Mouse (Mus musculus) urinary bladder, postnatal 14 days (tissue): ENCODE results near the gene Zfp174.
"Not testable (repeated sequence)": the region's sequence is repeated elsewhere in the genome, so short reads cannot be mapped to it uniquely, and the experiment has no call there.

Source experiments
- DNase-seq: peaks from one replicate; pipeline ENCODE4 v3.0.0; 2021; ENCODE audit warnings: low spot score

Zfp174 gene

DNA sequence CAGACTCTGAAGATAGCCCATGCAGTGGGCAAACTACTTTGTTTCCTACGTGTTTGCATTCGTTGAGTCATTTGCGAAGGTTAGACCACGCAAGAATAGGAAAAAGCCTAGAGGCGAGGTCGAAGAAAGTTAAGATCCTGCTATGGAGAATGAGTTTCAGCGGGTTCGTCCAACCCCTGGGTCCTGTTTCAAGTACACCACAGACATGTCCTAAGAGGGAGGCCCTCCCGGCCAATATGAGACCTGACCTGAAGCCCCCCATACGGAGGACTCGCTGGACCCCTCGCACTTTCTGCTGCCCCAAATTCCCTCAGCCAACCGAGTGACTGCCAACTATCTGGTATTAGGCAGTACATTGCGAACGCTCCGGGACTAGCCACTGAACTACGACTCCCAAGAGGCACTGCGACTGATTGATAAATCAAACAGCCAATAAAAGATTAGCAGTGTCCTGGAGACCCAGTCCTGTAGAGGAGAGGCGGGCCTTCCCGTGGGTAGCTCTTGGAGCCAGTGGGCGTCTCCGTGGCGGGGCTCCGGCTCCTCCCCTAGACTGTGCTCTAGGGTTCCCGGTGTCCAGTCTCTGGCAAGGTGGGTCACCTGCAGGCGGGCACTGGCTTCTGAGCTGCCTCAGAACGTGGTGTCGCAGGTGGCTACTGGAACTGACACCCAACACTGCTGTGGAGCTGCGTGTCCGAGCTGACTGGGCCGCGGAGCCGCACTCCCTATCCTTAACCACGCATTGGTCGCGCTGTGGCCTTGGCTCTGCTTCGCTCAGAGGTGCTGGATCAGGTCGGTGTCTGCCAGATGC lies at the start of gene Zfp174:
Zfp174 (plus strand) TSS at position 558 of the 808 bp plus-strand sequence.
- DNase-seq, result peak; percentile 94

DNA sequence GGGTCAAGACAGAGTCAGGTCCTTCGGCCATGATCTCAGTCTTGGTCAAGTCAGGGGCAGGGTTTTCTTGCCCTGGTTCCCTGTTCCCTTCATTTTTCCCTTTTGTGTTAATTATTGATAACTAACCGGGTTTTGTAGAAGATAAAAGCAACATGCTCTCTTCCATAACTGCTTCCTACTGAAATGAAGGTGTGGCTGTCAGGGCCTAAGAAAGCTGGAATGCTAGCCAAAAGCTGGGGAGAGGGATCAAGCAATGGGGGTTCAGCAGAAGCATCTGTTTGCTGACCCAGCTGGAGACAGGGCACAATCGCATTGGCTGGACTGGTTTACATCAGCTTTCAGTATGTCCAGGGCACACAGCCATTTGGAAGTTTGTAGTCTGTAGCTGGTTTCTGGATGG lies 38.9 kb upstream of the Zfp174 start:
- no peak for DNase-seq

DNA sequence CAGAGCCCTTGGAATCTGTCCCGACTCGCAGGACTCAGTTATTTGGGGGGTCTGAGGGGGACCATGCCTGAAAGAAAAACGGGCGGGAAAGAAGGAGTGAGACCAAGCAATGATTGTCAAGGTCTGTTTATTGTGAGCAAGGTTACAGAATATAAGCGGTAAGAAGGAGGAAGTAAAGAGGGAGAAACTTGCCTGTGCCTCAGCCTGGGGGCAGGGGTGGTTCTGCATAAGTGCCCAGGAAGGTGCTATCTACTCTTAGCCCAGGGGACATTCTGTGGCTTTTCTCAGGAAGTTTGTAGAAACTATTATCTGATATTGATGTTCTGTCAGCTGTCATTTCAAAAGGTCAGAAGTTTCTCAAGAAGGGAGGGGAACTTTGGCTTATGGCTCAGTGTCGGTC lies 32.4 kb upstream of the Zfp174 start:
- DNase-seq, result not testable (repeated sequence)

DNA sequence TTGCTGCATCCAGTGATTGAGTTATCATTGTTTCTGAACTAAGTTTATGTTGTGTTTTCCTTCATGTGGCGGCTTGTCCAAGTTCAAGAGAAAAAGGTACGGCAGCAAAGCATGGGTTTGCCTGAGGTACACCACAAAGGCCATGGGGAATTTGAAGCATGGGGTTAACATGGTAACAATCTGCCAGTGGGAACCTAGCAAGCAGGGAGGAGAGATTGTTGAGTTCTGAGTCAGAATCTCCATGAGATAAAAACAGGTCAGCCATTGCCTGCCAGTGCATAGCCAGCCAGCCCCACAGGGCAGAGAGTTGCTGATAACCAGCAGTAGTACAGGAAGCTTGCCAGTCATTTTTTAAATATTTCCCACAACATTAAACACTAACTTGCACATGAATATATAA lies 26.9 kb upstream of the Zfp174 start:
- DNase-seq, result peak; percentile 34

DNA sequence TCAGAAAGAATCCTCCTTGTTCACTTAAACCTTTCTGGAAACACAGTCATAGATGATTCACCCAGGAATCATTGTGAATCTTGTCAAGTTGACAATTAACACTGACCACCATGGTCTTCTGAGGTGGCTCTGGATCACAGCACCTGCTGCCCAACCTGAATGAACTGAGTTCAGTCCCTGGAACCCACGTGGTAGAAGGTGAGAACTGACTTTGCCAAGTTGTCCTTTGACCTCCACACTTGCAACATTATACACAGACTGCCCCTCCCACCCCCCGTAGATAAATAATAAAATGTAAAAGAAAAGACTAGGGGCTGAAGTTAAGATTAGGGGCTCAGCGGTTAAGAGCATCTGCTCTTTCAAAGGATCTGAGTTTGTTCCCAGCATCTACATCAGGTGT lies 19.0 kb upstream of the Zfp174 start:
- no peak for DNase-seq

DNA sequence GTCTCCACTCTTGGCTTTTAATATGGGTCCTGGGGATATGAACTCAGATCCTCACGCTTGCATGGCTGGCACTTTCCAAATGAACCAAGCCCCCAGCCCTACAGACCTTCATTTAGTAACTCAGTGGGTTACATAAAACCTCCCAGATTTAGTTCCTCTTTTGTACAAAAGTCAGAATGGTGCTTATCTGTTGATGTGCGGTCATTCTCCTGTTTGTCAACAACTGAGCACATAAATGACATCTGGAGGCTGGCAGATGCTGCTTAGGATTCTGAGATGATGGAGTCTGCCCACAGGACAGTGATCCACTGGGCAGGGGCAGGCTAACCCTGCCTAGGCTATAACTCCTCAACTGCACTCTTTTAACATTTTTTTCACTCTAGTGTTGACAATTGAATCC lies 17.3 kb upstream of the Zfp174 start:
- no peak for DNase-seq

DNA sequence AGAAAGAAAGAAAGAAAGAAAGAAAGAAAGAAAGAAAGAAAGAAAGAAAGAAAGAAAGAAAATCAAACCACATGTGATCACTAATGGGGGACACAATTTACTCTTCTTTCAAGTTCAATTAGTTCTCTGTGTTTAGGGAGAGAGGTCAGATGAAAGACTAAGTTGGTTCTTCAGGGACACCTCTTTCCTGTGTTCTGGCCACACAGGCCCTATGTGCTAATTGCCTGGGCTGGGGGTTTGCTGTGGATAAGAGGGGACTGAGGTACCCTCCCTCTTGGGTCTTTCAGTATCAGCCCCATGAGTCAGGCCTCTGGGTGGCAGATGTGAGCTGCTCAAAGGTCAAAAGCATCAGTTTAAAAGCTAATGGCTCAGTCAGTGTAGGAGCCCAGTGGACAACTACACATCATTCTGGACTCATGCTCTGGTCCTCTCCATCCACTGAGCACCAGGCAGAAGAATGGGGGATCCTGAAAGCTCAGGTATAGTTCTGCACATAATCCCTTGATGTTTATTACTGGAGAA lies 16.4 kb upstream of the Zfp174 start, which contains the start of gene Olfr15:
Olfr15 (plus strand) TSS at position 291 of the 522 bp plus-strand sequence.
- DNase-seq, result no peak

DNA sequence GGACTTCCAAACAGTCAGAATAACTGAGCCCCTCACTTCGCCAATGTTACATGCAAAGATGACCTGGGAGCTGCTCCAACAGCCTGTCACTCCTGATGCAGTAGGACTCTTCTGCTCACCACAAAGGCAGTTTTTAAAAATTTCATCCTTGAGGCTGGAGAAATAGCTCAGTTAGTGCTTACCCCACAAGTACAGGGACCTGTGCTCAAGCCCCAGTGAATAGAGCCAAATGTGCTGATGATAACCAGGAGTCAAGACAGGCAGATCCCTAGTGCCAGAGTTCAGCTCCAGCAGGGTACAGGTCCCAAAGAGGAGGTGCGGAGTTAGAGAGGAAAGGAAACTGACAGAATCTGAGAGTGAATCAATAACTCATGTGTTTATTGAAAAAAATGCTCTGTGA lies 11.6 kb upstream of the Zfp174 start:
- DNase-seq, result no peak

DNA sequence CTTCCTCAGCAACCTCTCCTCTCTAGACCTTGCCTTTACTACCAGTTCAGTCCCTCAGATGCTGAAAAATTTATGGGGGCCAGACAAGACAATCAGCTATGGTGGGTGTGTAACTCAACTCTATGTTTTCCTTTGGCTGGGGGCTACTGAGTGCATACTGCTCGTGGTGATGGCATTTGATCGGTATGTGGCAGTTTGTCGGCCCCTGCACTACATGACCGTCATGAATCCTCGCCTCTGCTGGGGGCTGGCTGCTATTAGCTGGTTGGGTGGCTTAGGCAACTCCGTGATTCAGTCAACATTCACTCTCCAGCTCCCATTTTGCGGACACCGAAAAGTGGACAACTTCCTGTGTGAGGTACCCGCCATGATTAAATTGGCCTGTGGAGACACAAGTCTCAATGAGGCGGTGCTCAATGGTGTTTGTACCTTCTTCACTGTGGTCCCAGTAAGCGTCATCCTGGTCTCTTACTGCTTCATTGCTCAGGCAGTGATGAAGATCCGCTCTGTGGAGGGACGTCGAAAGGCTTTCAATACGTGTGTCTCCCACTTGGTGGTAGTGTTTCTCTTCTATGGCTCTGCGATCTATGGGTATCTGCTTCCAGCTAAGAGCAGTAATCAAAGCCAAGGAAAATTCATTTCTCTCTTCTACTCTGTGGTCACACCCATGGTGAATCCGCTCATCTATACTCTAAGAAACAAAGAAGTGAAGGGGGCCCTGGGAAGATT lies 7.7 kb upstream of the Zfp174 start:
- no peak for DNase-seq

DNA sequence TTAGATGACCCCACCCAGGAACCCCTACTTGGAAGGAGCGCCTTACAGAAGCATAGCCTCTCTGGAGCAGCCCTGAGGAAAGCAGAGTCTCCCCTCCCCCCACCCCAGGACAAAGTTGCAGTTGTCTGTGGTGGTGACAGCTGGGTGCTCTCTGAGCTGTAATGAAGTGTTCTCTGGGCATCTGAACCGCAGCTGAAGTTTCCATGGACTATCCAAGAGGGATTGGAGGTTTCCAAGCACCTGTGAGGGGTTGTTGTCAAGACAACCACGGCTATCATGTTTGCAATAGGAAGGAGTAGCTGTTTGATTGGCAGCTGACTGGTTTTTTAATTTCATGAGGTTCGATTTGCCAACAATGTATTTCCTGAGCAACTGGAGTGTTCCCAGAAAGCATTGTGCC lies 4.1 kb upstream of the Zfp174 start:
- DNase-seq, result no peak

DNA sequence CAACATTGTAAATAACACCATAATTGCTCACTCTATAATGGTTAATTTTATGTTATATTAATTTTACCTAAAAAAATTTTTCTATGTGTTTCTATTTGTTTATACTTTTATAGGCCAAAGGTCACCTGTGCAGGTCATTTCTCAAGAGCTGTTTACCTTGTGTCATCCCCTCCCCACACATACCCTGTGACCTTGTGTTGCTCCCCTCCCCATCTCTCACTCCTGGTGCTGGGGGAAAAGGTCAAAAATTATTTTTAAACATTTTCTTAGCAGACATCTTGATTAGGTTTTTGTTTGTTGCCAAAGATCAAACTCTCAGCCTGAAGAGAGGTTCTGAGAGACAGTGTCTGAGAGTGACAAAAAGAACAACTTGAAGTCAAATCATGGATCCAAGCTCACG lies 3.3 kb upstream of the Zfp174 start:
- DNase-seq, result no peak

DNA sequence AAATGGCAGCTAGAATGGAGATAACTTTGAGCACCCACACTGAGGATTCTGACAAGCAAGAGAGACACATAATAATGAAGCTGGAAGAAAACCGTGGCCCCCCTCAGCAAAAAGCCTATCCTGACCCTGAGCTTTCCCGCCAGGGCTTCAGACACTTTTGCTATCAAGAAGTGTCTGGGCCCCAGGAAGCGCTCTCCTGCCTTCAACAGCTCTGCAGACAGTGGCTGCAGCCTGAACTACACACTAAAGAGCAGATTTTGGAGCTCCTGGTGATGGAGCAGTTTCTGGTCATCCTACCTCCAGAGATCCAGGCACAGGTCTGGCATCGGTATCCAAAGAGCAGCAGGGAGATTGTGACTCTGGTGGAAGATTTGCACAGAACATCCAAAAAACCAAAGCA lies 803 bp downstream of the Zfp174 start:
- DNase-seq, result no peak

DNA sequence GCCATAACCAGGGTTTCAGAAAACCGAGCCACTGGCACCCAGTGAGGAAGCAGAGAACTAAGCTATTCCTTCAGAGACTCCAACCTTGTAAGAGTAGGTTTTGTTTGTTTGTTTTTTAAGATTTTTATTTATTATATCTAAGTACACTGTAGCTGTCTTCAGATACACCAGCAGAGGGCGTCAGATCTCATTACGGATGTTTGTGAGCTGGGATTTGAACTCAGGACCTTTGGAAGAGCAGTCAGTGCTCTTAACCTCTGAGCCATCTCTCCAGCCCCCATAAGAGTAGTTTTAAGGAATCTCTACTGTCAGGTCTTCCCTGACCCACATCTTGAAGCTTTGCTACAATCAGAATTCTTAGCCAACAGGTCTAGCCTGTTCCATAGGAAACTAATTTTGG lies 1.3 kb downstream of the Zfp174 start:
- DNase-seq, result no peak

DNA sequence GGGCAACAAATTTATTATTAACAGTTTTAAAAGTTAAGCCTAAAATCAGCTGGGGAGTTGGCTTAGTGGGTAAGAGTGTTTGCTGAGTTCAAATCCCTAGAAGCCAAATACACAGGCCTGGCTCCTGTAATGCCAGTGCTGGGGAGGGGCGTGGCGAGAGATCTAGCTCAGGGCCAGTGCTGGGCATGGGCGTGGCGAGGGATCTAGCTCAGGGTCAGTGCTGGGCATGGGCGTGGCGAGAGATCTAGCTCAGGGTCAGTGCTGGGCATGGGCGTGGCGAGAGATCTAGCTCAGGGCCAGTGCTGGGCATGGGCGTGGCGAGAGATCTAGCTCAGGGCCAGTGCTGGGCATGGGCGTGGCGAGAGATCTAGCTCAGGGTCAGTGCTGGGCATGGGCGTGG lies 4.2 kb downstream of the Zfp174 start:
- DNase-seq, result not testable (repeated sequence)

DNA sequence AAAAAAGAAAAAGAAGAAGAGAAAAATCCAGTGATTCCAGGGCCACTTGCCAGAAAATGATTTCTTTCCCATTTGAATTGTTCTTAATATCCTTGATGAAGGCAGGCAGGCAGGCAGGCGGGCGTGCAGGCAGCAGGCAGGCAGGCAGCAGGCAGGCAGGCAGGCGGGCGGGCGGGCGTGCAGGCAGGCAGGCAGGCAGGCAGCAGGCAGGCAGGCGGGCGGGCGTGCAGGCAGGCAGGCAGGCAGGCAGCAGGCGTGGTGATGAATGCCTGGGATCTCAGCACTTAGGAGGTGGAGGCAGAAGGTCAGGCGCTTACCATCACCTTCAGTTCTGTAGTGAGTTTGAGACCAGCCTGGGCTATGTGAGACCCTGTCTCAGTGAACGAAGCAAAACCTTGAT lies 5.5 kb downstream of the Zfp174 start:
- no peak for DNase-seq

DNA sequence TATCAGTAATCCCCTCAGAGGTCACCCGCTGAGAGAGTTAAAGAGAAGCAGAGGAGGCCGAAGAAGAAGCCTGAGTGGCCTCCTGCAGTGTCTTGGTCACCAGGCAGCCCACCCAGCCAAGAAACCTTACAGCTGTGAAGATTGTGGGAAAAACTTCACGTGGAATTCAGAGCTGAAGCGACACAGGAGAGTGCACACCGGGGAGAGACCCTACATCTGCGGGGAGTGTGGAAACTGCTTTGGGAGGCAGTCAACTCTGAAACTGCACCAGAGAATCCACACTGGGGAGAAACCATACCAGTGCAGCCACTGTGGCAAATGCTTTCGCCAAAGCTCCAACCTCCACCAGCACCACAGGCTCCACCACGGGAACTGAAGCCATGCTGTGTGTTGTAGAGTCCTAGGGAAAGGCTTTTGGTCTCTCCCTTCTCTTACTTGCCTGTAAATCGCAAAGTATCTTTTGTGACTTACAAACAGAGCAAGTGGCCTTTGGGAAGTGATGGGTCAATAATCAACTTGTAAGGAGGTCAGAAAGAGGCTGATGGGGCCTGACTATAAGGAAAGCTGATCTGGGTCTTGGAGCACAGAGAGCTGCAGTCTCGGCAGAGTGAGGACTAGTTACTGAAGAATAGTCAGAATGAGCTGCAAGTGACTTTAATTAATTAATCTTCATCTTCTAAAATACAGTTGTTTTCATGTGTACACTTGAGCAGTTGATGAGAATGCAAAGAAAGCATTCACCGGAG lies 7.5 kb downstream of the Zfp174 start:
- no peak for DNase-seq

DNA sequence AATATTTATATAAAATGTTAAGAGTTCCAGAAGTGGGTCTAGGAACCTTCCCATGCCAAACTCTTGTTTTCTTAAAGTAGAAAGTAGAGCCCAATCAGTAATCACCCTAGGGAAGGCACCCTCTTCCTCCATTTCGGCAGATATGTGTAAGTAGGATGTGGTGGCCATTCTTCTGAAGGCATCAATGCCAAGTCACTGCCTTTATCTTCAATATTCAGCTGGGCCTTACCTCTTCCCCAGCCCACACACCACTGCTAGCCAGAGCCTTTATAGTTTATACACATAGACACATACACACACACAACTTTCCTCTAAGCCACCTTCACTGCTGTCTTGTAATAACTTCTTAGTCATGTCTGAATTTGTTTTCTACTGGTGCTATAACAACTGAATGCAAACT lies 8.7 kb downstream of the Zfp174 start:
- DNase-seq, result no peak

DNA sequence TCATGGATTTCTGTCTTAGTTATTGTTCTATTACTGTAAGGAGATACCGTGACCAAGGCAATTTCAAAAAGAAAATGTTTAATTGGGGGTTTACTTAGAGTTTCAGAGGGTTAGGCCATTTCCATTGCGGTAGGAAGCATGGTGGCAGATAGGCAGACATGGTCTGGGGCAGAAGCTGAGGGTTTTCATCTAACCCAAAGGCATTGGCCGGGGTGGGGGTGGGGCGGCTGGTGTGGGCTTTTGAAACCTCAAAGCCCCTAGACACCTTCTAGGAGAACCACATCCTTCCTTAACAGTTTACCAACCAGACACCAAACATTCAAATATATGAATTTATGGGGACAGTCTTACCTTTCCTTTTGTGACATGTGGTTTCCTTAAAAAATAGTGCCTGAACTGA lies 12.2 kb downstream of the Zfp174 start:
- no peak for DNase-seq

DNA sequence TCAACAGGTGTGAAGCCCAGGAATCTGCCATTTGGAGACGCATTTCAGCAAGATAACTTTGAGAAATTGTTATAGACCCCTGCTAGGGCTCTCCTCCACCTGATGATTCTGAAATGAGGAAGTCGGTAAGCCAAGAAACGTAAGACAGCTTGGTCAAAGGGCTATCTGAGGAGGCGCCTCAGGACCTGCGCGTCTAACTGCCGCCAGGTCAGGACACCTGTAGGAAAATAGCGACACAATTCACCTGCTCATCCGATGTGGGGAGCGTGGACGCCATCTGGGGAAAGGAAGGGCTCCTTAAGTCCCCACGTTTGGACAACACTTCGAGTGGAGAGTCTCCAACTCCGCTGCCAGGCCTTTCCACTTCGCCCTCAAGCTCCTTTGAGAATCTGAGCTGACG lies 24.7 kb downstream of the Zfp174 start:
- DNase-seq, result no peak

DNA sequence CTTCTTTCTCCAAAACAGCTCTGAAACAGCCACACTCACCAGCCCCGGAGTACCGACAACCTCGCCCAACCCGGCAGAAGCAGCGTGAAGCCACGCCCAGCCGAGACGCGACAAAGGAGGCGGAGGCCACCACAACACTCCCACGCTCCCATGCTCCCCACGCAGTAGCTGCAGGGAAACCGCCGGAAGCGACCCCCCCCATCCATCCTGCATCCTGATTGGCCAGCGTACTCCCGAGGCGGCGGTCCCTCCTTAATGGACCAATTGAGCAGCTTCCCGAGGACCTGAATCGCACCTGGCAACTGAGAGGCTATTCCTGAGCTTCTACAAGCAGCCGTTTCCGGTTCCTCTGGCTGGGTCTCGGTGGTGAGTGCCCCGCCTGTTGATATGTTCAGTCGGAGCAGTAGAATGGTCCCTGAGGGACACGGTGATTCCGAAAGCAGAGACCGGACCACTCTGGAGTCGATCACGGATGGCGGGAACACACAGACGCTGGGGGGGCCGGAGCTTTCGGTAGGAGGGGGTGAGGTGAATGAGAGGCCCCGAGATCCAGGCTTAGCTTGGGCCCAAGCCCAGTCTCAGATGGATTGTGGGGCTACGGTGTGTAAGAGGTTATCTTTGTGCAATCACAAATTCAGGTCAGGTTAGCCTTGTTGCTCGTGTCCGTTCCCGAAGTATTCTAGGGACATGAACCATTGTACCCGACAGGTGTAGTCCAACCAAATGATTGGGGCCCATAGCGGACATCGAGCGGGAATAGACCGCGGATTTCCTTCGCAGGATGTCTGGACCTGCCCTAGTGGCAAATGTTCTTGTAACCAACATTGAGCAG lies 25.4 kb downstream of the Zfp174 start, which contains the start of gene Naa60:
Naa60 (plus strand) TSS at position 160 of the 832 bp plus-strand sequence.
- DNase-seq, result peak; percentile 93

DNA sequence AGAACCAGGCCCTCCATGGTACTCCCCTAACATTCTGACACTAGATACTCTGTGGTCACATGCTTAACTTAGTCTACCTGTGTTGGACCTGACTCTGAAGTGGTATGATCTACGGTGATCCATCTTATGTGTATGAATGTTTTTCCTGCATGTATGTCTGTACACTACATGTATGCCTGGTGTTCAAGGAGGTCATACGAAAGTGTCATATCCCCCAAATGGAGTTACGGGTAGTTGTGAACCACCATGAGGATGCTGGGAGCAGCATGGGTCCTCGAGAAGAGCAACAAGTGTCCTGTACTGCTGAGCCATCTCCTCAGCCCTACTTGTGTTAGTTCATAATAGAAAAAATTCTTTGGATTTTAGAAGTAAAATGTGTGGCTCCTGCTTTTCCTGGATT lies 29.3 kb downstream of the Zfp174 start:
- DNase-seq, result no peak
